Mouse (Mus musculus): ENCODE measurements around the gene Fam229a. TPM values are rescaled to one million over a fixed set of nuclear protein-coding genes. Genes with fewer than 3 reads are reported as not detected.
A peak's percentile ranks its signal among the peaks of the same experiment; 100 is the strongest.
"Not testable (repeated sequence)": the region's sequence is repeated elsewhere in the genome, so short reads cannot be mapped to it uniquely, and the experiment has no call there.

The Fam229a gene
- not detected in 2 replicates for polyA plus RNA-seq (2016; fragmentation: Nextera tagmentation; extraction: Ambion mirVana)

DNA sequence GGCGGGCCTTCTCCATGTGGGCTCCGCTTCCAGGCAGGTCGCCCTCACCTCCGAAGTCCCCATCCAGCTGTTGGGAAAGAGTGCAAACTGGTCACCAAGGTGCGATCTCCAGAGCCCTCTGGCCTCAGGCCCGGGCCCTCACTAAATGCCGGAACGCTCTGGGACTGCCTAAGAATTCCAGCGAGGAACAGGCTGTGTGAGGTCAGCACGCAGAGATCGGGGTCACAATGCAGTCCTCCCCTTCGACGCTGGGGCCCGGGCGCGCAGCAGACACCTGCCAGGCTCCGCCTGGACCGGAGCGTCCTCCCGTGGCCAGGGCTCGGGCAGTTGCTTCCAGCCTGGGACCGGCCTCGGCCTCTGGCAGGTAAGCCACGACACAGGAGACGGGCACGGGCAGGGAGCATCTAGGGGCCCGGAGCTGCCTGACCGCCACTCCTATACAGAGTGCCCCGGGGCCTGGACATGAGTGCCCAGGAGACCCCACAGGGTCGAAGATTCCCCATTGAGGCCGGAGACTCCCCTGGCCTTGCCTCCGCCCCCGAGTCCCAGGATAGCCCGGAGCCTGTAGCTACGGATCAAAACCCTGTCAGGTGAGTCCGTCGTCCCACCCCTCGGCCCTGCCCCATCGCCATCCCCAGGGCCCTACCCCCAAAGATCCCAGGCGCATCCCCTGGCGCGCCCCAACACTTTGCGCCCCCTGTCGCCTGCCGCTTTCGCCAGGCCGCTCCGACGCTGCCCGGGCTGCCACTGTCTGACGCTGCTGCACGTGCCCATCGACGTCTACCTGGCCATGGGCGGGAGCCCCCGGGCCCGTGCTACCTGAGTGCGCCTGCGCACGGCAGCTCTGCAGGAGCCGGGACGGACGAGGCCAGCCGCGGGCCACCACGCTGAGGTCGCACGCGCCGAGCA lies at the start of gene Fam229a, which contains the start of gene Tssk3:
Gene Fam229a (plus strand): TSS at position 219 of the 909 bp plus-strand sequence.
Gene Tssk3 (minus strand): TSS at position 51 of the 909 bp plus-strand sequence.
- Histone ChIP-seq H3K27ac (no peak within 1 kb of the TSS), H3K27me3 (replicated peaks) (peaks cover 27% of the 10 kb centered on the region), H3K4me3 (peak within 1 kb of the TSS; percentile 35), H3K4me2 (replicated peaks) (peak within 1 kb of the TSS; percentile 62), H3K36me3 (peaks cover 29% of the 10 kb centered on the region), H3K9me3 (no peaks in the 10 kb centered on the region), H3K9ac (peak within 1 kb of the TSS; percentile 47; the same call in 1 of the 2 replicates), H3K4me1 (peaks cover 17% of the 10 kb centered on the region)
- 4% methylated on average over 70 of the region's 70 CpGs for WGBS
- ATAC-seq (ENCODE audit: low FRiP score, low read depth) = peak; percentile 53; the same call in 1 of the 2 replicates

GRCm38 (mm10) chr4:129447360-129447759 lies 43.6 kb upstream of the Fam229a start:
- H3K27me3 ChIP-seq (replicated peaks) = peaks cover 9% of the 10 kb centered on the region; the same call in 1 of the 2 replicates
- WGBS = 89% methylated on average over 8 of the region's 8 CpGs
- H3K4me1 ChIP-seq = no peaks in the 10 kb centered on the region
- H3K36me3 ChIP-seq = no peaks in the 10 kb centered on the region
- no peak overlapping the region for H3K9ac ChIP-seq
- no peak overlapping the region for H3K4me3 ChIP-seq
- no peak overlapping the region for H3K27ac ChIP-seq
- H3K4me2 ChIP-seq (replicated peaks) = no peak overlapping the region
- no peak for ATAC-seq (ENCODE audit: low FRiP score, low read depth)
- H3K9me3 ChIP-seq = no peaks in the 10 kb centered on the region

- Histone ChIP-seq H3K4me1 (no peaks in the 10 kb centered on the region), H3K4me2 (replicated peaks) (no peak overlapping the region), H3K27ac (no peak overlapping the region), H3K9me3 (no peaks in the 10 kb centered on the region), H3K36me3 (no peaks in the 10 kb centered on the region), H3K27me3 (replicated peaks) (peaks cover 3% of the 10 kb centered on the region; the same call in 1 of the 2 replicates), H3K4me3 (no peak overlapping the region), H3K9ac (no peak overlapping the region)
- WGBS = 90% methylated on average over 11 of the region's 11 CpGs
- no peak for ATAC-seq (ENCODE audit: low FRiP score, low read depth)
These were observed 43.0 kb upstream of the Fam229a start for GRCm38 (mm10) chr4:129447778-129448563.

DNA sequence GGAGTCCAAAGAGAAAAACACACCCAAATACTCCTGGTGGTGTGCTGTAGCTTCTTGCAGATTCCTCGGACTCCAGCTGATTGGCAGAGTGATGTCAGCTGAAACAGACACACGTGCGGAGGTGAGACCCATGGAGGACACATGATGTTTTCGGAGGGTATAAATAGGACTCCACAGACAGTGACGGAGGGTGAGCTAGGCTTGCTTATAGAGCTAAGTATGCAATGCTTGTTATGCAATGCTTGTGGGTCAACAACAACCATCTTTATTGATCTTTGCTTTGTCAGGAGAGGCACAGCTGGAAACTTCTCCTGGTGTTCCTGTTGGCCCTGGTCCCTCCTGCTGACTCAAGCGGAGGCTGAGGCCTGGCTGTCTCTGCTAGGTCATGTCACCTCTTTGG lies 42.3 kb upstream of the Fam229a start:
- H3K36me3 ChIP-seq = no peaks in the 10 kb centered on the region
- H3K4me2 ChIP-seq (replicated peaks) = no peak overlapping the region
- H3K27me3 ChIP-seq (replicated peaks) = no peaks in the 10 kb centered on the region
- no peaks in the 10 kb centered on the region for H3K9me3 ChIP-seq
- no peak overlapping the region for H3K9ac ChIP-seq
- H3K4me1 ChIP-seq = no peaks in the 10 kb centered on the region
- 87% methylated on average over 6 of the region's 6 CpGs for WGBS
- no peak overlapping the region for H3K27ac ChIP-seq
- H3K4me3 ChIP-seq = no peak overlapping the region
- no peak for ATAC-seq (ENCODE audit: low FRiP score, low read depth)

GRCm38 (mm10) chr4:129450851-129451250 lies 40.1 kb upstream of the Fam229a start:
- WGBS = 74% methylated on average over 2 of the region's 2 CpGs
- Histone ChIP-seq H3K4me3 (no peak overlapping the region), H3K4me2 (replicated peaks) (no peak overlapping the region), H3K9me3 (no peaks in the 10 kb centered on the region), H3K27ac (no peak overlapping the region), H3K36me3 (no peaks in the 10 kb centered on the region), H3K4me1 (no peaks in the 10 kb centered on the region), H3K9ac (no peak overlapping the region), H3K27me3 (replicated peaks) (no peaks in the 10 kb centered on the region)
- no peak for ATAC-seq (ENCODE audit: low FRiP score, low read depth)

- Histone ChIP-seq H3K27me3 (replicated peaks) (no peaks in the 10 kb centered on the region), H3K4me1 (no peaks in the 10 kb centered on the region), H3K9ac (no peak overlapping the region), H3K36me3 (no peaks in the 10 kb centered on the region), H3K4me2 (replicated peaks) (no peak overlapping the region), H3K4me3 (no peak overlapping the region), H3K9me3 (no peaks in the 10 kb centered on the region), H3K27ac (no peak overlapping the region)
- 88% methylated on average over 15 of the region's 15 CpGs for WGBS
- ATAC-seq (ENCODE audit: low FRiP score, low read depth) = no peak
These were observed 39.4 kb upstream of the Fam229a start for GRCm38 (mm10) chr4:129451471-129452169.

DNA sequence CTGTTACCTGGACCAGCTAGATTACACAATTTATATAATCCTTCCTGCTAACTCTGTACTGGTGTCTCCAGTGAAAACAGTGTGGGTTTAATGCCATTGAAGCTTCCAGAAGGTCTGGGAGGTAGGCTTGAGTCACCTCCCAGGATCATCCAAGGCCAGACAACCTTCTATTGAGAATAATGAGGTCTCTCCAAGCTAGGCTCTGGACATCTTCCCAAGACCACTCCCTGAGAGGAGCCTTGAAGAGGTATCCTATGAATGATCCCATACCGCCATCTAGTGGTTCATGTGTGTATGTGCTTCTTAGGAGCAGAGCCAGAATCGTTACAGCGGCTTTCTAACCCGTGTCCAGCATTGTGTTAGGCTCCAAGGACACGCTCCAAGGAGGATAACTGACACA lies 35.7 kb upstream of the Fam229a start:
- Histone ChIP-seq H3K36me3 (no peaks in the 10 kb centered on the region), H3K4me3 (no peak overlapping the region), H3K4me2 (replicated peaks) (no peak overlapping the region), H3K27ac (no peak overlapping the region), H3K9ac (no peak overlapping the region), H3K4me1 (no peaks in the 10 kb centered on the region), H3K27me3 (replicated peaks) (no peaks in the 10 kb centered on the region), H3K9me3 (no peaks in the 10 kb centered on the region)
- 5% methylated on average over 5 of the region's 5 CpGs for WGBS
- peak; percentile 56; the same call in 1 of the 2 replicates for ATAC-seq (ENCODE audit: low FRiP score, low read depth)

- Histone ChIP-seq H3K36me3 (no peaks in the 10 kb centered on the region), H3K4me2 (replicated peaks) (no peak overlapping the region), H3K4me1 (0 out of 2 replicates have a peak, but pooled peaks cover 5% of the 10 kb centered on the region), H3K4me3 (no peak overlapping the region), H3K9me3 (no peaks in the 10 kb centered on the region), H3K27me3 (replicated peaks) (no peaks in the 10 kb centered on the region), H3K9ac (no peak overlapping the region), H3K27ac (no peak overlapping the region)
- no peak for ATAC-seq (ENCODE audit: low FRiP score, low read depth)
- WGBS = 60% methylated on average over 5 of the region's 5 CpGs
These were observed 34.9 kb upstream of the Fam229a start for GRCm38 (mm10) chr4:129456126-129456525.

- H3K9ac ChIP-seq; H3K4me3 ChIP-seq; ATAC-seq (ENCODE audit: low FRiP score, low read depth); H3K27ac ChIP-seq; H3K4me2 ChIP-seq (replicated peaks); H3K9me3 ChIP-seq; H3K27me3 ChIP-seq (replicated peaks); H3K4me1 ChIP-seq; H3K36me3 ChIP-seq: not testable (repeated sequence)
- WGBS = 64% methylated on average over 2 of the region's 2 CpGs
These were observed 33.7 kb upstream of the Fam229a start for GRCm38 (mm10) chr4:129457311-129457710.

DNA sequence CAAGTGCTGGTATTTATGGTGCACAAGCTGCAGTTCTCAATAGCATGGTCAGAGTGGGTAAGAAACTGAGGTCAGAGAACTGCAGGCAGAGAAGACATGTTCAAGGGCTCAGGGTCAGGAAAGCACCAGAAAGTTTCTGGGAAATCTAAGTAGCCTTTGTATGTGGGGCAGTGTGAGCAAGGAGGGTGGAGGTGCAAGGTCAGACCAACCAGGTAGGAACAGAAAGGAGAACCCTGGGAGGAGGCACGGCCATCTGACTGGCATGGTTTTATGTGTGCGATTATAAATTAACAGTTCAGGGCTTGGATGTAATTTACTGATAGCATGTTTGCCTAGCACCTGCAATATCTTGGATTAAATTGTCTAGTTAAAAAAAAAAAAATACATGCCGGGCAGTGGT lies 31.3 kb upstream of the Fam229a start:
- no peak for ATAC-seq (ENCODE audit: low FRiP score, low read depth)
- WGBS = 90% methylated on average over 3 of the region's 3 CpGs
- no peak overlapping the region for H3K9ac ChIP-seq
- H3K4me1 ChIP-seq = peaks cover 16% of the 10 kb centered on the region
- H3K36me3 ChIP-seq = peaks cover 8% of the 10 kb centered on the region; the same call in 1 of the 2 replicates
- no peak overlapping the region for H3K4me3 ChIP-seq
- H3K9me3 ChIP-seq = no peaks in the 10 kb centered on the region
- H3K27me3 ChIP-seq (replicated peaks) = no peaks in the 10 kb centered on the region
- H3K27ac ChIP-seq = no peak overlapping the region
- H3K4me2 ChIP-seq (replicated peaks) = no peak overlapping the region

DNA sequence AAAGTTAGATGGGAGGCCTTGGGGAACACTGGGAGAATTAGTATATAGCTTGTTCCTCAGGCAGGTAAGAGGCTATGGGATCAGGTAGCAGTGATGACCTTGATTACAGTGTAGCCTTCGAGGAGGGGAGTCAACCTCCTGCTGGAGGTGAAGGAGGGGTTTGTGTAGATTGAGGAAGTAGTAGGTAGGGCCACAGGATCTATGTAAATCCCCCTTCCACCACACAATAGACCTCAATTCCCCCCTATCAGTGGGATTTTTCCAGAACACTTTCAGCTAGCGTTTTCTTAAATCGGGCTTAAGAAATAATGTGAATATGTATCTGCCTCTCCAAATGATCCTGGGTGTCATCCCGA lies 30.2 kb upstream of the Fam229a start:
- no peaks in the 10 kb centered on the region for H3K9me3 ChIP-seq
- peak overlapping the region; percentile 40 for H3K4me3 ChIP-seq
- WGBS = under 1% methylated on average over 4 of the region's 4 CpGs
- H3K9ac ChIP-seq = peak overlapping the region; percentile 62
- ATAC-seq (ENCODE audit: low FRiP score, low read depth) = 0 out of 2 replicates have a peak, but pooled peaks have one; percentile 14
- H3K27me3 ChIP-seq (replicated peaks) = no peaks in the 10 kb centered on the region
- H3K4me1 ChIP-seq = peaks cover 16% of the 10 kb centered on the region
- H3K4me2 ChIP-seq (replicated peaks) = peak overlapping the region; percentile 78
- peaks cover 18% of the 10 kb centered on the region for H3K36me3 ChIP-seq
- peak overlapping the region; percentile 79 for H3K27ac ChIP-seq
